Mouse (Mus musculus) adrenal gland, postnatal 0 days (tissue): ENCODE results near the gene Brcc3. TPM values are rescaled to one million over a fixed set of nuclear protein-coding genes. Genes with fewer than 3 reads are reported as not detected.

ENCODE experiments used
- polyA plus RNA-seq: library from polyadenylated mRNA; unstranded; fragments of >200 nt; fragmentation: Nextera tagmentation; extraction: Ambion mirVana; gene quantifications from 2 replicates; pipeline ENCODE4 v1.2.1, GENCODE M21; 2015

Gene Brcc3
- 52.7 and 64.6 TPM in 2 replicates for polyA plus RNA-seq

GRCm38 (mm10) chrX:75415936-75416785 is at the start of gene Brcc3, which contains the start of the genes Cmc4 and Mtcp1:
Gene Brcc3 (plus strand): TSS chrX:75416628.
Gene Cmc4 (minus strand): TSS chrX:75416584.
Gene Mtcp1 (minus strand): TSS chrX:75416588.

DNA sequence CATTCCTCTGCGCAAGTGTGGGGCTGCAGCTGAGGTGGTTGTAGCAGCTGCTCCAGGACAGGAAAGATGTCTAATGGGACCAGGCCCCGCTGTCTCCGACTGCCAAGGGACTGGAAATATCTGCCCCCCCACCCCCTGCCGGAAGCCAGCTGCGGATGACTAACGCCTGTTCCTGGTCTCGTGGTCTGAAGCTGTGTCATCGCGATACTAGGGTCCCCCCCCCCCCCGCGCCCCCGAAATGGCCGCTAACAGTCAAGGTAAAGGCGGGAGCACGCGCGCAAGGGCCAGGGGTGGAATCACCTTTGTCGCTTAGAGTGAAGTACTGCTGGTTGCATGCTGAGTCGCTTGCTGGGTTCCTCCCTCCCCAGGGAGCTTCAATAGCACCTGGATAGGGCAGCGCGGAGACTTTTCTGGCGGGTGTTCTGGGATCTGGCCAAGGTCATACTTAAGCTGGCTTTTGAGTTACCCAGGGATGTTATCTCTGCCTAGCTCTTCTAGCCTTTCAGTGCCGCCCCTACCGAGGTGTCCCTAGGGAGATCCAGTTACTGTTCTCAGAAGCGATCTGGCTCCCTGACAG is 34.1 kb upstream of the Brcc3 start, which contains the start of the genes Fundc2 and F8:
Gene Fundc2, plus strand, starts transcription at position 205 of the 577 bp plus-strand sequence.
Gene F8, minus strand, starts transcription at position 421 of the 577 bp plus-strand sequence.

Other genes with a start within 250 kb of the Brcc3 start
- gene Fundc2, start 34.2 kb upstream of the Brcc3 start, polyA plus RNA-seq, result 63.0 and 63.9 TPM in 2 replicates
- gene F8, start 34.0 kb upstream of the Brcc3 start, polyA plus RNA-seq, result 2.1 and 4.4 TPM in 2 replicates
- gene Cmc4, start within 50 bp of the Brcc3 start, polyA plus RNA-seq, result 28.6 and 35.1 TPM in 2 replicates
- gene Mtcp1, start within 50 bp of the Brcc3 start, polyA plus RNA-seq, result 2.6 and 4.7 TPM in 2 replicates
- gene Vbp1, start 97.7 kb downstream of the Brcc3 start, polyA plus RNA-seq, result 153 and 154 TPM in 2 replicates
- 2.7 and 5.7 TPM in 2 replicates for gene Rab39b, start 161.6 kb downstream of the Brcc3 start, polyA plus RNA-seq